Mouse (Mus musculus): ENCODE measurements around the gene Nrap. TPM values are rescaled to one million over a fixed set of nuclear protein-coding genes. Genes with fewer than 3 reads are reported as not detected.
"Not testable (repeated sequence)": the region's sequence is repeated elsewhere in the genome, so short reads cannot be mapped to it uniquely, and the experiment has no call there.

The Nrap gene
- polyA plus RNA-seq, 1 experiment from 2014 or later, result 3.4 TPM

- H3K27me3 ChIP-seq (ENCODE audit: insufficient read depth, poor library complexity, severe bottlenecking), result no peaks in the 10 kb centered on the region
- H3K27ac ChIP-seq, result no peak overlapping the region
- H3K36me3 ChIP-seq, result peaks cover 7% of the 10 kb centered on the region; the same call in 1 of the 2 replicates
- no peak for DNase-seq (ENCODE audit: low spot score)
- H3K4me1 ChIP-seq, result no peaks in the 10 kb centered on the region
- no peaks in the 10 kb centered on the region for H3K9me3 ChIP-seq
- 86% methylated on average over 7 of the region's 7 CpGs for WGBS
- H3K4me3 ChIP-seq, result no peak overlapping the region
Measured at GRCm38 (mm10) chr19:56372226-56372625, 17.6 kb downstream of the Nrap start.

GRCm38 (mm10) chr19:56370389-56371150 lies 19.3 kb downstream of the Nrap start:
- Histone ChIP-seq H3K27ac (no peak overlapping the region), H3K4me1 (no peaks in the 10 kb centered on the region), H3K4me3 (no peak overlapping the region), H3K27me3 (ENCODE audit: insufficient read depth, poor library complexity, severe bottlenecking) (no peaks in the 10 kb centered on the region), H3K36me3 (no peaks in the 10 kb centered on the region; the same call in 1 of the 2 replicates), H3K9me3 (no peaks in the 10 kb centered on the region)
- WGBS, result 88% methylated on average over 6 of the region's 6 CpGs
- no peak for DNase-seq (ENCODE audit: low spot score)

- no peaks in the 10 kb centered on the region; the same call in 1 of the 2 replicates for H3K36me3 ChIP-seq
- no peaks in the 10 kb centered on the region for H3K9me3 ChIP-seq
- no peak overlapping the region for H3K27ac ChIP-seq
- no peak overlapping the region for H3K4me3 ChIP-seq
- no peaks in the 10 kb centered on the region for H3K4me1 ChIP-seq
- no peak for DNase-seq (ENCODE audit: low spot score)
- 87% methylated on average over 7 of the region's 7 CpGs for WGBS
- H3K27me3 ChIP-seq (ENCODE audit: insufficient read depth, poor library complexity, severe bottlenecking), result no peaks in the 10 kb centered on the region
Measured at GRCm38 (mm10) chr19:56368912-56369311, 20.9 kb downstream of the Nrap start.

- no peaks in the 10 kb centered on the region for H3K9me3 ChIP-seq
- no peaks in the 10 kb centered on the region for H3K4me1 ChIP-seq
- peaks cover 8% of the 10 kb centered on the region; the same call in 1 of the 2 replicates for H3K36me3 ChIP-seq
- DNase-seq (ENCODE audit: low spot score), result no peak
- H3K27ac ChIP-seq, result no peak overlapping the region
- no peaks in the 10 kb centered on the region for H3K27me3 ChIP-seq (ENCODE audit: insufficient read depth, poor library complexity, severe bottlenecking)
- H3K4me3 ChIP-seq, result no peak overlapping the region
- 84% methylated on average over 7 of the region's 7 CpGs for WGBS
Measured at GRCm38 (mm10) chr19:56367778-56368177, 22.1 kb downstream of the Nrap start.

GRCm38 (mm10) chr19:56366625-56367024 lies 23.2 kb downstream of the Nrap start:
- Histone ChIP-seq H3K36me3 (peaks cover 16% of the 10 kb centered on the region; the same call in 1 of the 2 replicates), H3K4me1 (no peaks in the 10 kb centered on the region), H3K9me3 (no peaks in the 10 kb centered on the region), H3K27me3 (ENCODE audit: insufficient read depth, poor library complexity, severe bottlenecking) (no peaks in the 10 kb centered on the region), H3K27ac (no peak overlapping the region), H3K4me3 (no peak overlapping the region)
- no peak for DNase-seq (ENCODE audit: low spot score)
- 87% methylated on average over 9 of the region's 9 CpGs for WGBS

- 89% methylated on average over 11 of the region's 11 CpGs for WGBS
- Histone ChIP-seq H3K27ac (no peak overlapping the region), H3K9me3 (no peaks in the 10 kb centered on the region), H3K27me3 (ENCODE audit: insufficient read depth, poor library complexity, severe bottlenecking) (no peaks in the 10 kb centered on the region), H3K36me3 (peaks cover 16% of the 10 kb centered on the region; the same call in 1 of the 2 replicates), H3K4me3 (no peak overlapping the region), H3K4me1 (no peaks in the 10 kb centered on the region)
- DNase-seq (ENCODE audit: low spot score), result no peak
Measured at GRCm38 (mm10) chr19:56366168-56366567, 23.7 kb downstream of the Nrap start.

GRCm38 (mm10) chr19:56364563-56364962 lies 25.3 kb downstream of the Nrap start:
- DNase-seq (ENCODE audit: low spot score), result no peak
- WGBS, result 88% methylated on average over 8 of the region's 8 CpGs
- Histone ChIP-seq H3K27ac (no peak overlapping the region), H3K27me3 (ENCODE audit: insufficient read depth, poor library complexity, severe bottlenecking) (no peaks in the 10 kb centered on the region), H3K4me1 (no peaks in the 10 kb centered on the region), H3K4me3 (no peak overlapping the region), H3K36me3 (peaks cover 18% of the 10 kb centered on the region; the same call in 1 of the 2 replicates), H3K9me3 (no peaks in the 10 kb centered on the region)

- no peak overlapping the region for H3K4me3 ChIP-seq
- peaks cover 18% of the 10 kb centered on the region; the same call in 1 of the 2 replicates for H3K36me3 ChIP-seq
- 69% methylated on average over 15 of the region's 15 CpGs for WGBS
Measured at GRCm38 (mm10) chr19:56363721-56364460, 25.9 kb downstream of the Nrap start.

GRCm38 (mm10) chr19:56358890-56359289 lies 30.9 kb downstream of the Nrap start:
- H3K36me3 ChIP-seq, result peaks cover 27% of the 10 kb centered on the region; the same call in 1 of the 2 replicates

More at GRCm38 (mm10) chr19:56363721-56364460, 25.9 kb downstream of the Nrap start:
- no peak for DNase-seq (ENCODE audit: low spot score)
- Histone ChIP-seq H3K4me1 (no peaks in the 10 kb centered on the region), H3K27ac (no peak overlapping the region), H3K9me3 (no peaks in the 10 kb centered on the region), H3K27me3 (ENCODE audit: insufficient read depth, poor library complexity, severe bottlenecking) (no peaks in the 10 kb centered on the region)

GRCm38 (mm10) chr19:56357374-56357708 lies 32.5 kb downstream of the Nrap start:
- peaks cover 17% of the 10 kb centered on the region for H3K4me1 ChIP-seq
- H3K9me3 ChIP-seq; H3K4me3 ChIP-seq; H3K27me3 ChIP-seq (ENCODE audit: insufficient read depth, poor library complexity, severe bottlenecking); DNase-seq (ENCODE audit: low spot score): not testable (repeated sequence)
- H3K36me3 ChIP-seq, result peaks cover 18% of the 10 kb centered on the region; the same call in 1 of the 2 replicates
- peak overlapping the region; percentile 54 for H3K27ac ChIP-seq
- WGBS, result 71% methylated on average over 2 of the region's 2 CpGs

More at GRCm38 (mm10) chr19:56358890-56359289, 30.9 kb downstream of the Nrap start:
- Histone ChIP-seq H3K4me3 (no peak overlapping the region), H3K27me3 (ENCODE audit: insufficient read depth, poor library complexity, severe bottlenecking) (0 out of 2 replicates have a peak, but pooled peaks cover 2% of the 10 kb centered on the region), H3K27ac (no peak overlapping the region), H3K9me3 (no peaks in the 10 kb centered on the region), H3K4me1 (peaks cover 17% of the 10 kb centered on the region)
- WGBS, result 77% methylated on average over 2 of the region's 2 CpGs
- no peak for DNase-seq (ENCODE audit: low spot score)

- peaks cover 18% of the 10 kb centered on the region for H3K36me3 ChIP-seq
- no peaks in the 10 kb centered on the region for H3K9me3 ChIP-seq
- H3K27me3 ChIP-seq (ENCODE audit: insufficient read depth, poor library complexity, severe bottlenecking), result 0 out of 2 replicates have a peak, but pooled peaks cover 4% of the 10 kb centered on the region
- peak; percentile 82 for DNase-seq (ENCODE audit: low spot score)
- H3K27ac ChIP-seq, result peak overlapping the region; percentile 54
- 38% methylated on average over 17 of the region's 17 CpGs for WGBS
- H3K4me3 ChIP-seq, result no peak overlapping the region
- H3K4me1 ChIP-seq, result peaks cover 17% of the 10 kb centered on the region
Measured at GRCm38 (mm10) chr19:56356480-56357373, 33.1 kb downstream of the Nrap start.

GRCm38 (mm10) chr19:56355201-56355600 lies 34.6 kb downstream of the Nrap start:
- H3K36me3 ChIP-seq, result peaks cover 17% of the 10 kb centered on the region
- no peak for DNase-seq (ENCODE audit: low spot score)
- no peaks in the 10 kb centered on the region for H3K9me3 ChIP-seq
- H3K27me3 ChIP-seq (ENCODE audit: insufficient read depth, poor library complexity, severe bottlenecking), result 0 out of 2 replicates have a peak, but pooled peaks cover 4% of the 10 kb centered on the region
- no peak overlapping the region for H3K27ac ChIP-seq
- no peak overlapping the region for H3K4me3 ChIP-seq
- H3K4me1 ChIP-seq, result peaks cover 17% of the 10 kb centered on the region
- 80% methylated on average over 12 of the region's 12 CpGs for WGBS

Data from heart, embryonic 10.5 days (tissue).